Mouse (Mus musculus): ENCODE data around the gene Map3k3. TPM values are rescaled to one million over a fixed set of nuclear protein-coding genes. Genes with fewer than 3 reads are reported as not detected.

Gene Map3k3
- total and polyA plus RNA-seq, 3 experiments, result 28.8 to 34.1 (median 32.3) TPM

GRCm38 (mm10) chr11:106054600-106054999 lies 29.8 kb upstream of the Map3k3 start:
- no peak overlapping the region for H3K4me3 ChIP-seq (replicated peaks in 1 of 3; ENCODE audit: low read depth in 2 of 3, low read length in 2 of 3, poor library complexity in 1 of 3)
- H3K79me2 ChIP-seq (replicated peaks; ENCODE audit: control insufficient read depth, extremely low read depth, insufficient read depth, poor library complexity, severe bottlenecking), result no peaks in the 10 kb centered on the region
- TF ChIP-seq NRF1 (IDR thresholded peaks at IDR 0.05; ENCODE audit: low read depth, low read length) (no peak), RCOR1 (conservative IDR thresholded peaks at IDR 0.05; ENCODE audit: low read depth, low read length) (no peak), JUND (conservative IDR thresholded peaks at IDR 0.05; ENCODE audit: low read depth, low read length) (no peak), ZNF384 (IDR thresholded peaks at IDR 0.05; ENCODE audit: low read depth, low read length) (no peak), EP300 (IDR thresholded peaks at IDR 0.05; ENCODE audit: low read length) (no peak), NELFE (IDR thresholded peaks at IDR 0.05; ENCODE audit: low read depth, low read length) (no peak), MAFK (IDR thresholded peaks at IDR 0.05; ENCODE audit: insufficient replicate concordance, low read length) (no peak), TCF12 (IDR thresholded peaks at IDR 0.05; ENCODE audit: low read depth, low read length) (no peak), CTCF (conservative IDR thresholded peaks at IDR 0.05 in 1 of 2, IDR thresholded peaks at IDR 0.05 in 1 of 2; ENCODE audit: low read depth in 2 of 2, low read length in 2 of 2) (no peak), MEF2A (IDR thresholded peaks at IDR 0.05; ENCODE audit: borderline replicate concordance, low read depth, low read length) (no peak), JUN (IDR thresholded peaks at IDR 0.05; ENCODE audit: insufficient read depth, low read depth, low read length) (no peak), IRF4 (IDR thresholded peaks at IDR 0.05; ENCODE audit: low read depth, low read length) (no peak), GABPA (IDR thresholded peaks at IDR 0.05; ENCODE audit: insufficient replicate concordance, low read depth, low read length) (no peak), CHD1 (IDR thresholded peaks at IDR 0.05; ENCODE audit: low read depth, low read length) (no peak), ETS1 (conservative IDR thresholded peaks at IDR 0.05; ENCODE audit: low read depth, low read length) (no peak), USF2 (conservative IDR thresholded peaks at IDR 0.05; ENCODE audit: low read depth, low read length) (no peak), UBTF (IDR thresholded peaks at IDR 0.05; ENCODE audit: low read depth, low read length) (no peak), POLR2A (IDR thresholded peaks at IDR 0.05; ENCODE audit: low read depth, low read length) (no peak), HCFC1 (IDR thresholded peaks at IDR 0.05; ENCODE audit: low read depth, low read length) (no peak)
- no peaks in the 10 kb centered on the region for H3K9me3 ChIP-seq (replicated peaks; ENCODE audit: low read length)
- peaks cover 80 to 97% of the 10 kb centered on the region in 2 experiments for H3K36me3 ChIP-seq (replicated peaks in 1 of 2; ENCODE audit: control insufficient read depth in 1 of 2, insufficient read depth in 1 of 2, low read length in 1 of 2)
- H3K27me3 ChIP-seq (replicated peaks), result no peaks in the 10 kb centered on the region
- in situ Hi-C loops (cut with MboI; ENCODE audit: low pct_ligation_motif_present, low pct_unique_long_range_greater_than_20kb, low sequenced_read_pairs), result no loop called here
- dilution Hi-C loops (cut with MboI; ENCODE audit: extremely low pct_ligation_motif_present, extremely low pct_unique_long_range_greater_than_20kb, low sequenced_read_pairs), result loop anchor here (25.0 kb wide), 1 partner anchor 117 kb away; no protein-coding TSS in a partner anchor
- H3K4me2 ChIP-seq (ENCODE audit: insufficient read depth, low read depth, poor library complexity, severe bottlenecking), result no peak overlapping the region
- no peaks in the 10 kb centered on the region for H3K4me1 ChIP-seq (ENCODE audit: control insufficient read depth in 1 of 2, insufficient read depth in 2 of 2)
- no peak overlapping the region for H3K9ac ChIP-seq (ENCODE audit: insufficient read depth, low read depth)
- H3K27ac ChIP-seq (ENCODE audit: insufficient read depth, low read depth), result no peak overlapping the region
- DNase-seq (ENCODE audit: extremely low read depth), result no peak

DNA sequence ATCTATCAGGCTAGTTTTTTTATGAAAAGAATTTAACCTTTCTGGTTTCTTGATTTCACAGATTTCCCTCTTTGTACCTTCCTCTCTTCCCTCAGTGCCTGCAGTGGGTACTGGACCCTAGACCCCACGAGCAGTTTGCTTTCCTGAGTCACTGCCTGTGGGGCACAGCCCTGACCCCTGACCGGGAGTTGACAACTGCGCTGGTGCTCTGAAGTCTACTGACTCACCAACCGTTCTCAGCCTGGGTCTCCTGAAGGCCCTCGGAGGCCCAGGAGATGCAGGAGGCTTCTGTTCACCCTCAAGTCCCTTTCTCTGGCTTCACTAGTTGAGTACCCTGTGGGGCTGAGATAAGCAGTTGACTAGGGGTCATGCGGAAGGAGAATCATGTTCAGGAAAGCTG lies 29.1 kb upstream of the Map3k3 start:
- H3K4me3 ChIP-seq (replicated peaks in 1 of 3; ENCODE audit: low read depth in 2 of 3, low read length in 2 of 3, poor library complexity in 1 of 3), result no peak overlapping the region
- H3K4me1 ChIP-seq (ENCODE audit: control insufficient read depth in 1 of 2, insufficient read depth in 2 of 2), result no peaks in the 10 kb centered on the region
- H3K4me2 ChIP-seq (ENCODE audit: insufficient read depth, low read depth, poor library complexity, severe bottlenecking), result no peak overlapping the region
- no peak for TF ChIP-seq MEF2A (IDR thresholded peaks at IDR 0.05; ENCODE audit: borderline replicate concordance, low read depth, low read length)
- TF ChIP-seq MAZ (IDR thresholded peaks at IDR 0.05; ENCODE audit: low read depth, low read length), result no peak
- TF ChIP-seq ZMIZ1 (IDR thresholded peaks at IDR 0.05; ENCODE audit: low read depth, low read length), result no peak
- TF ChIP-seq SIN3A (IDR thresholded peaks at IDR 0.05; ENCODE audit: low read length), result no peak
- TF ChIP-seq ELF1 (IDR thresholded peaks at IDR 0.05; ENCODE audit: low read depth, low read length), result no peak
- TF ChIP-seq TCF12 (IDR thresholded peaks at IDR 0.05; ENCODE audit: low read depth, low read length), result no peak
- TF ChIP-seq CHD2 (IDR thresholded peaks at IDR 0.05; ENCODE audit: low read length), result no peak
- no peak for TF ChIP-seq MAFK (IDR thresholded peaks at IDR 0.05; ENCODE audit: insufficient replicate concordance, low read length)
- TF ChIP-seq PAX5 (IDR thresholded peaks at IDR 0.05; ENCODE audit: low read length), result no peak
- TF ChIP-seq MAX (IDR thresholded peaks at IDR 0.05; ENCODE audit: low read length), result no peak
- H3K36me3 ChIP-seq (replicated peaks in 1 of 2; ENCODE audit: control insufficient read depth in 1 of 2, insufficient read depth in 1 of 2, low read length in 1 of 2), result peaks cover 78 to 98% of the 10 kb centered on the region in 2 experiments
- H3K27me3 ChIP-seq (replicated peaks), result no peaks in the 10 kb centered on the region
- in situ Hi-C loops (cut with MboI; ENCODE audit: low pct_ligation_motif_present, low pct_unique_long_range_greater_than_20kb, low sequenced_read_pairs), result no loop called here
- dilution Hi-C loops (cut with MboI; ENCODE audit: extremely low pct_ligation_motif_present, extremely low pct_unique_long_range_greater_than_20kb, low sequenced_read_pairs), result loop anchor here (25.0 kb wide), 1 partner anchor 118 kb away; no protein-coding TSS in a partner anchor
- H3K27ac ChIP-seq (ENCODE audit: insufficient read depth, low read depth), result no peak overlapping the region
- no peaks in the 10 kb centered on the region for H3K79me2 ChIP-seq (replicated peaks; ENCODE audit: control insufficient read depth, extremely low read depth, insufficient read depth, poor library complexity, severe bottlenecking)
- DNase-seq (ENCODE audit: extremely low read depth), result no peak
- no peak overlapping the region for H3K9ac ChIP-seq (ENCODE audit: insufficient read depth, low read depth)
- H3K9me3 ChIP-seq (replicated peaks; ENCODE audit: low read length), result no peaks in the 10 kb centered on the region
